Mouse (Mus musculus) bone marrow macrophage, adult 2 months (primary cell): ENCODE data around the gene Adamts17.

ENCODE experiments used
- CTCF ChIP-seq: IDR thresholded peaks from 2 replicates; pipeline ENCODE4 v1.5.1; 2012; ENCODE audit warnings: low read depth, mild to moderate bottlenecking, low read length, moderate library complexity
- POLR2A ChIP-seq: IDR thresholded peaks from 2 replicates; pipeline ENCODE4 v1.6.1; 2012; ENCODE audit warnings: mild to moderate bottlenecking, low read depth, low read length, borderline replicate concordance

DNA sequence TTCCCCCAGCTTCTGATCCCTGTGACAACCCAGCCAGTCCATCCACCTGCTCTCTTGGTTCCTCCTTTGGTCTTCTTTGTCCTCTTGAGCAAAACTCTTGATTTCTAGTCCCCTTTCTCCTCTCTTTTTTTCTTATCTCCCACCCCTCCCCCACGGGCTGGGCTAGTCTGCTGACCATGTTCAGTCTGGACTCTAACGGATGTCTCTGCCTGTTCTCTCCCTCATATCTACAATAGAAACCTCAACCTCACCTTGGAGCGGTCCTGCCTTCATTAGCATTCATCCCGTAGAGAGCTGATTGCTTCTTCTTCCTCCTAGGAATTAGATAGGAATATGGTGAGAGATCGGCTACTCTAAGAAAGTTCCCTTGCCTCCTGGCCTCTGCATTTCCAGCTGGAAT, 8.7 kb upstream of the Adamts17 start:
- TF ChIP-seq CTCF (no peak), POLR2A (no peak)
